Mouse (Mus musculus) liver, adult 2 months (tissue): ENCODE results near the gene Cobl. TPM values are rescaled to one million over a fixed set of nuclear protein-coding genes. Genes with fewer than 3 reads are reported as not detected.

Source experiments
- DNase-seq: peaks from one replicate; pipeline ENCODE4 v3.0.0-alpha.2; 2011; ENCODE audit warnings: low read depth, low spot score; ENCODE audit errors: extremely low read depth
- H3K27ac ChIP-seq: fragments of 200-500 bp; replicated peaks from 2 replicates; pipeline ENCODE4 v1.5.1; 2012; ENCODE audit warnings: low read depth, mild to moderate bottlenecking, control low read depth, inconsistent platforms, low read length; ENCODE audit not compliant: insufficient read depth
- H3K27me3 ChIP-seq: fragments of 200-500 bp; 2 replicates; pipeline ENCODE4 v1.6.1; 2012; ENCODE audit warnings: mild to moderate bottlenecking, moderate library complexity, low read length, inconsistent platforms; ENCODE audit not compliant: control insufficient read depth, insufficient read depth
- H3K36me3 ChIP-seq: fragments of 200-500 bp; 2 replicates; pipeline ENCODE4 v1.6.1; 2012; ENCODE audit warnings: low read length, inconsistent platforms; ENCODE audit not compliant: control insufficient read depth, insufficient read depth
- H3K4me1 ChIP-seq: fragments of 200-500 bp; 2 replicates; pipeline ENCODE4 v1.6.1; 2011; ENCODE audit warnings: low read length; ENCODE audit not compliant: control insufficient read depth, insufficient read depth
- H3K4me3 ChIP-seq: fragments of 200-500 bp; 2 replicates; pipeline ENCODE4 v1.5.1; 2011; ENCODE audit warnings: low read depth, mild to moderate bottlenecking, control low read depth, low read length, moderate library complexity; ENCODE audit not compliant: insufficient read depth
- H3K79me2 ChIP-seq: fragments of 200-500 bp; 2 replicates; pipeline ENCODE4 v1.6.1; 2012; ENCODE audit warnings: inconsistent platforms, mild to moderate bottlenecking, low read length, moderate library complexity; ENCODE audit not compliant: control insufficient read depth, insufficient read depth
- H3K9ac ChIP-seq: fragments of 200-500 bp; 2 replicates; pipeline ENCODE4 v1.6.1; 2012; ENCODE audit warnings: low read depth, mild to moderate bottlenecking, control low read depth, inconsistent platforms, low read length
- CTCF ChIP-seq: fragments of 200-500 bp; IDR thresholded peaks from 2 replicates; pipeline ENCODE4 v1.5.1; 2011; ENCODE audit warnings: low read depth, low read length, control low read depth
- POLR2A ChIP-seq: fragments of 200-500 bp; IDR thresholded peaks from 2 replicates; pipeline ENCODE4 v1.6.1; 2011; ENCODE audit warnings: low read length, control low read depth; ENCODE audit not compliant: insufficient read depth; ENCODE audit errors: extremely low read depth
- WGBS: fragments of 180-500 bp; shearing (Covaris S2); methylation state at CpG from one replicate; pipeline ENCODE4 v1.1.7; 2018; 5-methylcytosine and 5-hydroxymethylcytosine counted together
- polyA plus RNA-seq: library from polyadenylated mRNA; depleted of rRNA; stranded (reverse); fragments of >200 nt; gene quantifications from 2 replicates; pipeline ENCODE4 v1.2.3, GENCODE M21; 2012
- total RNA-seq: library from RNA; depleted of rRNA; stranded (reverse); fragments of >200 nt; gene quantifications from 2 replicates; pipeline ENCODE4 v1.2.3, GENCODE M21; 2014

Cobl gene
- total and polyA plus RNA-seq, 2 experiments = 4.2 to 5.7 TPM

DNA sequence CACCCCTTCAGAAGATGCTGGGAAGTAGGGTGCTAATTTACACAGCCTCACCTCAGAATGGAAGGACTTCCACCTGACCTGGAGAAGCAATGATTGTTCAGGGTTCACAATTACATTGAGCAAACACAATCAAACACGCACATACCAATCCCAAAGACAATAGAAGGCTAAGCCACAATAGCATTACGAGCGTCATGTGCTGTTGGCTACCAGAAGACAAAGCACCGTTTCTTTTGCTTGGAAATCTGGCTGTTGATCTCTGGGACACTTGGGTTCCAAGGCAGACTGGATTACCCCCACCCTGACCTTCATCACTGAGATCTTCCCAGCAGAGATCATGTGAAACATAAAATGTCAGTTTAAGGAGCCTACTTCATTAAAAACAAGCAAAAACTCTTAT lies 21.1 kb downstream of the Cobl start:
- TF ChIP-seq CTCF (no peak), POLR2A (no peak)
- H3K4me3 ChIP-seq = no peak overlapping the region
- no peaks in the 10 kb centered on the region for H3K36me3 ChIP-seq
- no peak for DNase-seq
- no peaks in the 10 kb centered on the region; the same call in 1 of the 2 replicates for H3K4me1 ChIP-seq
- H3K27ac ChIP-seq = no peak overlapping the region
- no peaks in the 10 kb centered on the region for H3K27me3 ChIP-seq
- peaks cover 13% of the 10 kb centered on the region; the same call in 1 of the 2 replicates for H3K79me2 ChIP-seq
- WGBS = 87% methylated on average over 4 of the region's 4 CpGs
- H3K9ac ChIP-seq = no peak overlapping the region

DNA sequence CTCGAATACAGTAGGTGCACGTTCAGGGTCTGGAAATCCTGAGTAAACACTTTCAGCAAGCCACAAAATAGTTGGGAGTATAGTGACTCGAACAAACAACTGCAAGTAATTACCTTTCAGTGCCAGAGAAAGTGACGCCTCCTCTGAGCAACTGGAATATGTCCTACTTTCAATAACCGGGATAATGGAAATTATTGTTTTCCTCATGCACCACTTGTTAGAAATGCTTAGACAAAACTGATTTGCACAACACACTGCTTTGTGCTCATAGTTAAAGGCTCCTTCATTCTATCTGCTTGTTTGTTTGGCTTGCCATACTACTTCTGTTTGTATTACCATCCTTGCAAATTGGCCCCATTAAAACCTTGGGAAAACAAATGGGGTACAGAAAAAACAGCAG lies 21.6 kb downstream of the Cobl start:
- Histone ChIP-seq H3K27me3 (no peaks in the 10 kb centered on the region), H3K9ac (no peak overlapping the region), H3K36me3 (no peaks in the 10 kb centered on the region), H3K4me3 (no peak overlapping the region), H3K79me2 (peaks cover 13% of the 10 kb centered on the region; the same call in 1 of the 2 replicates), H3K27ac (no peak overlapping the region), H3K4me1 (no peaks in the 10 kb centered on the region; the same call in 1 of the 2 replicates)
- TF ChIP-seq POLR2A = no peak
- no peak for TF ChIP-seq CTCF
- 72% methylated on average over 5 of the region's 5 CpGs for WGBS
- no peak for DNase-seq

DNA sequence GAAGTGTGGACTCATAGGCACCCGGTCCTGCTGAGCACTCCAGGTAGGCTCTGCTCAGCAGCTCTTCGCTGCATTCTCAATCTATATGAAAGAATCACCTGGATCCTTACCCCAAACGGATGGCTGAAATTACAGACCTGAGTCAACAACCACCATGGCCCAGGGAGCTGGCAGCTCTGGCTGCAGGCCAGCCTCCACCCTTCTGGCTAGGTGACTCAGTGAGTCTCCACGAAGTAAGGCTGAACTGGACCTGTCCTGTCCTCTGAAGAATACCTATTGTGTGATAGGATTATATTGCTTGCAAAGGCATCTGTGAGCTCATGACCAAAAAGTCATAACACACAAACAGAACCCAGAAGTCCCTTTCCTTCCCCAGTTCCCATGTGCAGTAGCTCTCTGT lies 22.5 kb downstream of the Cobl start:
- Histone ChIP-seq H3K9ac (no peak overlapping the region), H3K4me1 (no peaks in the 10 kb centered on the region; the same call in 1 of the 2 replicates), H3K79me2 (peaks cover 13% of the 10 kb centered on the region; the same call in 1 of the 2 replicates), H3K36me3 (no peaks in the 10 kb centered on the region), H3K27me3 (no peaks in the 10 kb centered on the region), H3K4me3 (no peak overlapping the region), H3K27ac (no peak overlapping the region)
- TF ChIP-seq CTCF (no peak), POLR2A (no peak)
- DNase-seq = no peak
- WGBS = 55% methylated on average over 4 of the region's 4 CpGs

DNA sequence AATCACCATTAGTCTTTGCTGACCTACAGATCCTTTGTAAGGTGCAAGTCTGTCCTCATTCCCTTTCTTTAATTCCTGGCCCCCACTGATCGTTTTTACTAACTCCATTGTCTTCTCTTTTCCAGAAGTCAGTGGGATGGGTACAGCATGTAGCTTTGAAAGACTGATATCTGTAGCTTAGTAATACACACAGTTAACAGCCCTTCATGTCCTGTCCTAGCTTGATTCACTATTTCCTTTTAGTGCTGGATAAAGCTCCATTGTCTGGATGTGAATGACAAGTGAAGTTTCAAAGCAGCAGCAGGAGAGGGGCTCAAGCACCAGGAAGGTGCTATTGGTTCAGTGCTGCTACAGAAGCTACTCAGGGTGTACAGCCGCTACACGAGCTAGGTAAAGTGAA lies 28.9 kb downstream of the Cobl start:
- no peak overlapping the region for H3K4me3 ChIP-seq
- no peaks in the 10 kb centered on the region for H3K4me1 ChIP-seq
- H3K36me3 ChIP-seq = no peaks in the 10 kb centered on the region
- TF ChIP-seq POLR2A (no peak), CTCF (no peak)
- no peak overlapping the region for H3K9ac ChIP-seq
- 91% methylated on average over 3 of the region's 3 CpGs for WGBS
- H3K27me3 ChIP-seq = no peaks in the 10 kb centered on the region
- DNase-seq = no peak
- peaks cover 3% of the 10 kb centered on the region; the same call in 1 of the 2 replicates for H3K79me2 ChIP-seq
- H3K27ac ChIP-seq = no peak overlapping the region

DNA sequence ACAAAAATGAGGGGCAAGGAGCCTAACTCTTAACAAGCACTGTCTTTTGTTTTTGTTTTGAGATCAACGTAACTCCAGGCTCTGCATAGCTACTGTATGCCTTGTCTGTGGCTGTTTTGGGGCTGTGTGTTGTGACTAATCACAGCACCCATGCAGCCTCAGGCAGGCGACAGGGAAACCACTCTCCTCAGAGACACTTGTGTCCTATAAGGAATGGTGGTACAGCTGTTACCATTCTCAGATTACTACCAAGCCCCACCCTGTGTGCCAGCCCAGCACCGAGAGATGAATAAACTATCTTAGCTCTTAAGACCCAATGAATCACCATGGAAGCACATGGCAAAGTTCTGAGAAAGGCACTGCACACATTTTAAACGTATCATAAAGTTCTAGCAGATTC lies 29.7 kb downstream of the Cobl start:
- no peaks in the 10 kb centered on the region for H3K4me1 ChIP-seq
- WGBS = 86% methylated on average over 4 of the region's 4 CpGs
- DNase-seq = no peak
- H3K9ac ChIP-seq = no peak overlapping the region
- H3K4me3 ChIP-seq = no peak overlapping the region
- H3K27me3 ChIP-seq = no peaks in the 10 kb centered on the region
- H3K79me2 ChIP-seq = no peaks in the 10 kb centered on the region; the same call in 1 of the 2 replicates
- TF ChIP-seq POLR2A (no peak), CTCF (no peak)
- no peak overlapping the region for H3K27ac ChIP-seq
- no peaks in the 10 kb centered on the region for H3K36me3 ChIP-seq

DNA sequence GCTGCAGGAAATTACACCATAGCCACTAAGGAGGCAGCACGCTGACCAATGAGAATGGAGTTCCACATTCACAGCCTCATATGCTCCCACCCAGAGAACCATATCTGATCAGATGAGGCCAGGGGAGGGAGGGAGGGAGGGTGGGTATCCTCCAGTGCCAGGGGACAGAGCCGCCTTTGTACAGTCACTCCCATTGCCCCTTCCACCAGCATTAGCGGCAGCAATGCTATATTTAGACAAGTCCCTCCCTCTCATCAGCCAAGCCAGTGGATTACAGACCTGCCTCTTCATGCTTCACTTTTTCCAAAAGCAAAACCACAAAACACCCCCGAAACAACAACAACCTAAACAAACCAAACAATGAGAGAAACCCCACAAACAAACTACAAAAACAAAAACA lies 30.2 kb downstream of the Cobl start:
- WGBS = 77% methylated on average over 4 of the region's 4 CpGs
- DNase-seq = no peak
- Histone ChIP-seq H3K27ac (no peak overlapping the region), H3K4me3 (no peak overlapping the region), H3K9ac (no peak overlapping the region), H3K36me3 (no peaks in the 10 kb centered on the region), H3K27me3 (no peaks in the 10 kb centered on the region), H3K79me2 (no peaks in the 10 kb centered on the region; the same call in 1 of the 2 replicates), H3K4me1 (no peaks in the 10 kb centered on the region)
- TF ChIP-seq CTCF (no peak), POLR2A (no peak)
